30 mouse cellular contexts compared by ENCODE assay signal in genomic region chrX:131402189-131402588, GRCm38 (mm10).
"Had no signal": no experiment of that assay in that cellular context is flagged by ENCODE, and none has a peak within 500 bp of the region (broad histone marks: within the 10 kb centered on the region; RNA-seq: fewer than 3 reads in every experiment).

No protein-coding gene starts in this region.

- DNase-seq: heart, postnatal 10 days; heart, postnatal 14 days; heart, postnatal 36 days; heart, postnatal 4 days; kidney, adult 11 months; kidney, adult 18-20 months; kidney, adult 2 months; kidney, adult 8-10 months; kidney, adult 9 months; kidney, postnatal 10 days; kidney, postnatal 14 days; kidney, postnatal 25 days; kidney, postnatal 36 days; kidney, postnatal 4 days; layer of hippocampus, adult 9-11 months; layer of hippocampus, postnatal 36 days had no signal

- H3K4me1 ChIP-seq: heart, embryonic 12.5 days; heart, embryonic 13.5 days; heart, embryonic 15.5 days; hindbrain, embryonic 10.5 days; hindbrain, embryonic 12.5 days; hindbrain, embryonic 13.5 days; hindbrain, embryonic 15.5 days; intestine, embryonic 15.5 days; kidney, embryonic 15.5 days had no signal

- H3K9me3 ChIP-seq: heart, embryonic 12.5 days; heart, embryonic 13.5 days; heart, embryonic 15.5 days; hindbrain, embryonic 10.5 days; hindbrain, embryonic 12.5 days; hindbrain, embryonic 13.5 days; hindbrain, embryonic 15.5 days; intestine, embryonic 15.5 days; kidney, embryonic 15.5 days had no signal

- H3K4me3 ChIP-seq: heart, embryonic 12.5 days; heart, embryonic 13.5 days; heart, embryonic 15.5 days; hindbrain, embryonic 10.5 days; hindbrain, embryonic 12.5 days; hindbrain, embryonic 13.5 days; hindbrain, embryonic 15.5 days; intestine, embryonic 15.5 days; kidney, embryonic 15.5 days; layer of hippocampus, adult 2 months; left cerebral cortex, adult 2 months had no signal

- H3K36me3 ChIP-seq: heart, embryonic 12.5 days; heart, embryonic 13.5 days; heart, embryonic 15.5 days; hindbrain, embryonic 10.5 days; hindbrain, embryonic 12.5 days; hindbrain, embryonic 13.5 days; hindbrain, embryonic 15.5 days; intestine, embryonic 15.5 days; kidney, embryonic 15.5 days had no signal

- H3K9ac ChIP-seq: heart, embryonic 12.5 days; heart, embryonic 13.5 days; heart, embryonic 15.5 days; hindbrain, embryonic 12.5 days; hindbrain, embryonic 13.5 days; hindbrain, embryonic 14.5 days; hindbrain, embryonic 15.5 days; intestine, embryonic 15.5 days; kidney, embryonic 15.5 days had no signal

- H3K27me3 ChIP-seq: heart, embryonic 12.5 days; heart, embryonic 13.5 days; heart, embryonic 15.5 days; hindbrain, embryonic 12.5 days; hindbrain, embryonic 13.5 days; hindbrain, embryonic 15.5 days; intestine, embryonic 15.5 days; kidney, embryonic 15.5 days had no signal

- H3K27ac ChIP-seq: heart, embryonic 13.5 days; heart, embryonic 15.5 days; hindbrain, embryonic 10.5 days; hindbrain, embryonic 12.5 days; hindbrain, embryonic 13.5 days; hindbrain, embryonic 14.5 days; hindbrain, embryonic 15.5 days; hindbrain, postnatal 0 days; intestine, embryonic 15.5 days; kidney, embryonic 15.5 days; kidney, postnatal 0 days; layer of hippocampus, adult 2 months; left cerebral cortex, adult 2 months had no signal
